Comparison of ENCODE assay signal across 8 mouse cellular contexts in the genomic region with DNA sequence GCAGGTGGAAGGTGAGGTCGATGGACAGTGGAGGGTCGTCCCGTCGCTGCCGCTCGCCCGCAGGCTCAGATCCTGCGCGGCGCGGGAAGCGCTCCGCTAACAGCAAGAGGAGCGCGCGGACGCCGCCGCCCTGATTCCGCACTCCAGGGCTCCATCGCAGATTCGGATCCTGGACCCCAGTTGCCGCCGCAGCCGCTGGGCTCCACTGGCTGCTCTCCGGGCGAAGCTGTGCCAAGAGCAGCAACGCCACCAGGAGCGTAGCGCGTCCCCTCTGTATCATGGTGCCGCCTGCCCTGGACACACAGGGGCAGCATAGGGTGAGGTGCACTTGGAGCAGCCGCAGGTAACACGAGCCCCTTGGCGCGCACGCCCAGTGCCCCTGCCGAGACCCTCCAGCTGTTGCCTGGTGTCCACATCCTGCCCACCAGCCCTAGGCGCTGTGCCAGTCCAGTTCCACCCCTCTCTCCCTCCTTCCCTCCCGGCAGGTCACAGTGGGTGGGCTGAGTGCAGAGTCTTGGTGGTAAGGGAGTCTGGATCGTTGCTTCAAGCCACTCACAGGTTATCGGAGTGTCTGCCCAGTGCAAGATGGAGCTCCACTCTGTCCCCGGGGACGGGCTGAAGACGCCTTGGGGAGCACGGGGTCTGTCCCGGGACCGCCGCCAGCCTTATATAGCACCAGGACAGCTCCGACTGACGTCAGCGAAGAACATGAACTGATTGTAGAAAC. TPM values are rescaled to one million over a fixed set of nuclear protein-coding genes. Genes with fewer than 3 reads are reported as not detected.
DNase-seq lines count a peak whose midpoint lies in the region; ATAC-seq lines count a peak whose summit lies in the region.

A gene (minus strand): TSS at position 589 of the 727 bp plus-strand sequence.

- H3K9me3 ChIP-seq in embryonic facial prominence, embryonic 13.5 days = no peaks in the 10 kb centered on the region
- H3K9me3 ChIP-seq in hindbrain, embryonic 13.5 days = no peaks in the 10 kb centered on the region
- no peaks in the 10 kb centered on the region for H3K9me3 ChIP-seq in neural tube, embryonic 12.5 days

- ATAC-seq in embryonic facial prominence, embryonic 13.5 days (ENCODE audit: insufficient number of reproducible peaks, insufficient read depth, low FRiP score, low TSS enrichment, low read depth) = no peak
- ATAC-seq in hindbrain, embryonic 13.5 days (ENCODE audit: low FRiP score) = no peak
- ATAC-seq in neural tube, embryonic 12.5 days (ENCODE audit: low FRiP score, low read depth) = no peak
- no peak for ATAC-seq in CD4-positive, CD25-positive, alpha-beta regulatory T cell, adult 4 months

- peaks cover 23% of the 10 kb centered on the region for H3K4me1 ChIP-seq in embryonic facial prominence, embryonic 13.5 days
- H3K4me1 ChIP-seq in hindbrain, embryonic 13.5 days (replicated peaks) = peaks cover 24% of the 10 kb centered on the region
- H3K4me1 ChIP-seq in neural tube, embryonic 12.5 days = peaks cover 24% of the 10 kb centered on the region

- peak within 1 kb of the TSS; percentile 29 for H3K4me3 ChIP-seq in embryonic facial prominence, embryonic 13.5 days
- peak within 1 kb of the TSS; percentile 38 for H3K4me3 ChIP-seq in hindbrain, embryonic 13.5 days
- H3K4me3 ChIP-seq in neural tube, embryonic 12.5 days = peak within 1 kb of the TSS; percentile 10; the same call in 1 of the 2 replicates

- no peak within 1 kb of the TSS for H3K9ac ChIP-seq in embryonic facial prominence, embryonic 13.5 days
- H3K9ac ChIP-seq in hindbrain, embryonic 13.5 days = peak within 1 kb of the TSS; percentile 53
- no peak within 1 kb of the TSS for H3K9ac ChIP-seq in neural tube, embryonic 12.5 days

- no peak within 1 kb of the TSS for H3K27ac ChIP-seq in embryonic facial prominence, embryonic 13.5 days
- H3K27ac ChIP-seq in hindbrain, embryonic 13.5 days = no peak within 1 kb of the TSS
- no peak within 1 kb of the TSS for H3K27ac ChIP-seq in neural tube, embryonic 12.5 days

- 2% methylated on average over 52 of the region's 52 CpGs for WGBS in embryonic facial prominence, embryonic 13.5 days
- 2% methylated on average over 52 of the region's 52 CpGs for WGBS in hindbrain, embryonic 13.5 days
- WGBS in neural tube, embryonic 12.5 days = under 1% methylated on average over 52 of the region's 52 CpGs

- intact Hi-C loops in left cerebral cortex, postnatal 4 days (cut with DNase I) = no loop called here
- intact Hi-C loops in gastrocnemius, postnatal 36 days (cut with DNase I) = no loop called here

- DNase-seq in left cerebral cortex, postnatal 4 days = peak; percentile 13
- no peak for DNase-seq in left cerebral cortex, adult 18-20 months (ENCODE audit: low spot score in 2 of 2)
- DNase-seq in ovary, postnatal 14 days (ENCODE audit: low spot score) = no peak
- no peak for DNase-seq in gastrocnemius, postnatal 36 days

- peaks cover 12% of the 10 kb centered on the region for H3K36me3 ChIP-seq in embryonic facial prominence, embryonic 13.5 days
- H3K36me3 ChIP-seq in hindbrain, embryonic 13.5 days = peaks cover 13% of the 10 kb centered on the region
- peaks cover 11% of the 10 kb centered on the region; the same call in 1 of the 2 replicates for H3K36me3 ChIP-seq in neural tube, embryonic 12.5 days

- peaks cover 67% of the 10 kb centered on the region for H3K27me3 ChIP-seq in embryonic facial prominence, embryonic 13.5 days
- peaks cover 72% of the 10 kb centered on the region for H3K27me3 ChIP-seq in hindbrain, embryonic 13.5 days
- peaks cover 62% of the 10 kb centered on the region for H3K27me3 ChIP-seq in neural tube, embryonic 12.5 days (replicated peaks)

- peak within 1 kb of the TSS; percentile 45 for H3K4me2 ChIP-seq in embryonic facial prominence, embryonic 13.5 days
- H3K4me2 ChIP-seq in hindbrain, embryonic 13.5 days = peak within 1 kb of the TSS; percentile 58
- peak within 1 kb of the TSS; percentile 57 for H3K4me2 ChIP-seq in neural tube, embryonic 12.5 days (replicated peaks)

RNA-seq across cellular contexts. Expression of the gene that starts here (rescaled TPM):
- not detected for total RNA-seq in left cerebral cortex, postnatal 4 days (2021)
- 1 to 10 TPM; 1.4 to 2.8 TPM for total RNA-seq in left cerebral cortex, adult 18-20 months (2021)
- polyA plus RNA-seq in embryonic facial prominence, embryonic 13.5 days (2015; fragmentation: Nextera tagmentation; extraction: Ambion mirVana) = not detected in 2 replicates
- not detected in 2 replicates for polyA plus RNA-seq in hindbrain, embryonic 13.5 days (2015; fragmentation: Nextera tagmentation; extraction: Ambion mirVana)
- polyA plus RNA-seq in neural tube, embryonic 12.5 days (2016; fragmentation: Nextera tagmentation; extraction: Ambion mirVana) = not detected in 2 replicates
- not detected for polyA plus RNA-seq in CD4-positive, CD25-positive, alpha-beta regulatory T cell, adult 4 months (2017; shearing (Covaris generic))
- total RNA-seq in gastrocnemius, postnatal 36 days (2021) = not detected

Comparison
In these comparisons a context has a peak if more than half of its experiments do, and no peak if none do; other contexts are left out.
1. Peak in DNase-seq in left cerebral cortex, postnatal 4 days; RNA of the gene not detected or under 1 TPM.